Mouse (Mus musculus) skeletal muscle tissue, adult 2 months (tissue): ENCODE results near the gene Dtl.
A peak's percentile ranks its signal among the peaks of the same experiment; 100 is the strongest.

ENCODE experiments used
- DNase-seq: peaks from one replicate; pipeline ENCODE4 v3.0.0-alpha.2; 2012; ENCODE audit warnings: low read depth, low spot score

The Dtl gene

DNA sequence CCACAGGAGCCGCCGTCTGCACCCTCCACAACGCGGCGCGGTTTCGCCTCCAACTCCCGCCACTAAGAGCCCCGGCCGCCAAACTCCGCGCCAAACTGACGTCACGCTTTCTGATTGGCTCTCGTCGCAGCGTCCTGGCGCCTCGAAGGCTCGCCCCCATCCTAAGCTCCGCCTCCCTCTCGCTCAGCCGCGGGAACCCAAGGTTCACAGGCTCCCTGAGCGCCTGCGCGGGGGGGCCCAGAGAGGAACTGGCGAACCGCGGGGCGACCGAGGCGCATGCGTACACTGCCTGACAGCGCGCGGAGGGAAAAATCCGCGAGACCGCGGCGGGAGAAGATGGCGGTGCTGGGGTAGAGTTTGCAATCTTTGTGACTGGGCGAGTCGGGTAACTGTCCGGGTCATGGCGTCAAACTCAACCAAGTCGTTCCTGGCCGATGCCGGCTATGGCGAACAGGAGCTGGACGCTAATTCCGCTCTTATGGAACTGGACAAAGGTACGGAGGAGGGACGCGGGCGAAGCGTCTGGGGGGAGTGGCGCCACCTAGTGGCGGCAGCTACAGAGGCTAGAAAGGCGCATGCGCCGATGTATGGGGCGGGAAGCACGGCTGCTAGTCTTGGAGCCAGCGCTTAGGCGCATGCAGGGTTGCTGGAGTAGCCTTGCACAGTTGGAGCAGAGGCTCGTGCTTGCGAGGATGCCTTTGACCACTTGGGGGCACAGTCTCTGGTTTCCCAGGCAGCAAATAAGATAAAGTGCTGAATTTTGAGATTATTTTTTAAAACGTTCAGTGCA, at the start of gene Dtl, which contains the start of gene Ints7:
Dtl (minus strand) TSS at position 87 of the 790 bp plus-strand sequence.
Ints7 (plus strand) TSS at position 179 of the 790 bp plus-strand sequence.
- peak; percentile 99 for DNase-seq

- DNase-seq: no peak
These were observed 49.7 kb upstream of the Dtl start for GRCm38 (mm10) chr1:191625026-191625425.

GRCm38 (mm10) chr1:191624492-191624891, 49.1 kb upstream of the Dtl start:
- no peak for DNase-seq

- DNase-seq: peak; percentile 40
These were observed 47.5 kb upstream of the Dtl start for GRCm38 (mm10) chr1:191622801-191623200.

GRCm38 (mm10) chr1:191621096-191621495, 45.8 kb upstream of the Dtl start:
- no peak for DNase-seq

- no peak for DNase-seq
These were observed 42.9 kb upstream of the Dtl start for GRCm38 (mm10) chr1:191618067-191618766.

- DNase-seq: no peak
These were observed 42.2 kb upstream of the Dtl start for GRCm38 (mm10) chr1:191617589-191617988.

GRCm38 (mm10) chr1:191616245-191616644, 40.9 kb upstream of the Dtl start:
- DNase-seq: no peak

DNA sequence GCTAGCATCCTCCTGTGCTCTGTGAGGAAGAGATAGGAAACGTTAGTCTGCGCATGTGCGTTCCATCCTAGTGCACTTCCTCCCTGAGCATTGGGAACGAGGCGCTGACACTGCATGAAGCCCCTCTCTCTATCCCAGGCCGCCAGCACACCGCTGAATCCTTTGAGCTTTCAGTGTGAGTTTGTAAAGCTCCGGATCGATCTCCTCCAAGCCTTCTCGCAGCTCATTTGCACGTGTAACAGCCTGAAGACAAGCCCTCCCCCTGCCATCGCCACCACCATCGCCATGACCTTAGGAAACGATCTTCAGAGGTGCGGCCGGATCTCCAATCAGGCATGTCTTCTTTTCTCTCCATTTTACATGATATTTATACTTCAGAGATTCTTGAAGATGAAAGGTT, 37.5 kb upstream of the Dtl start:
- no peak for DNase-seq

DNA sequence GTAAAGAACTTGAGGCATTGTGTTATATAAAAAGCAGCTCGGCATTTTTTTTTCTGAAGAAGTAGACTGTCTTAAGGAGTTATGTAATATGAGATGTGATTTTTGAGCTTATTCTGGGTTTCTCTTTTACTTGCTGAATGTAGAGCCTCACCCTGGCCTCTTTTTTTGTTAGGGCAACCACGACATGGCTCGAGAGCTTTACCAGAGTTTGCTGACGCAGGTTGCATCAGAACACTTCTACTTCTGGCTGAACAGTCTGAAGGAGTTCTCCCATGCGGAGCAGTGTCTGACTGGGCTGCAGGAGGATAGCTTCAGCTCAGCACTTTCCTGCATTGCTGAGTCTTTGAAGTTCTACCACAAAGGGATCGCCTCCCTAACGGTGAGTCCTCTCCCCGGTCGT, 36.3 kb upstream of the Dtl start:
- no peak for DNase-seq

GRCm38 (mm10) chr1:191610357-191610756, 35.0 kb upstream of the Dtl start:
- DNase-seq: no peak

DNA sequence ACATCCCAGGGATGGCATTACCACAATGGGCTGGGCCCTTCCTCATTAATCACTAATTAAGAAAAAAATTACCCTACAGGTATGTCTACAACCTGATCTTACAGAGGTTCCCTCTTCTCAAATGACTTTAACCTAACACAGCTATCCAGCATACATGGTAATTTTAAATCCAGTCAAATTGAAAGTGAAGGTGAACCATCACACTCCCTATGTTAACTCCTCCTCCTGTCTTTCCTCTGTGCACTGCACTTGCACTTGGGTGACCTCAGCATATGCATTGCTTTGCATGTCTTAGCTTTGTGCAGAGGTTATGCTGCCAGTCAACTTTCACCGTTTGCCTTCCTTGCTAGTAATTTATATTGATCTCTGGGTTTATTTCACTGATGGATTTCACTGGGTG, 34.2 kb upstream of the Dtl start:
- DNase-seq: no peak

- DNase-seq: no peak
These were observed 33.7 kb upstream of the Dtl start for GRCm38 (mm10) chr1:191609051-191609450.

- DNase-seq: no peak
These were observed 29.3 kb upstream of the Dtl start for GRCm38 (mm10) chr1:191604690-191605089.

- no peak for DNase-seq
These were observed 23.9 kb upstream of the Dtl start for GRCm38 (mm10) chr1:191599210-191599609.

DNA sequence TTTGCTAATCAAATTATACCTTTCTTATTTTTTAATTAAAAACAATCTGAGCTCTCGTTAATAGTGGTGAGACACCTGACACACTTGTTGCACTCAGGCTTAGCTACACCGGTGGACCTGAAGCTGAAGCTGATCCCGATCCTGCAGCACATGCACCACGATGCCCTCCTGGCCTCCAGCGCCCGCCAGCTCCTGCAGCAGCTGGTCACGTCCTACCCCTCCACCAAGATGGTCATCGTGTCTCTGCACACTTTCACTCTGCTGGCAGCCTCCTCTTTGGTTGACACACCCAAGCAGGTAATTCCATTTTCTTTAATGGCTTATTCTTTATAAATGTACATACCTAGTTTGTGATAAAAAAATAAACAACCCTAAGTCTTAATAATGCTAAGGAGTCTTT, 20.7 kb upstream of the Dtl start:
- no peak for DNase-seq

GRCm38 (mm10) chr1:191592016-191592720, 16.8 kb upstream of the Dtl start:
- DNase-seq: no peak

DNA sequence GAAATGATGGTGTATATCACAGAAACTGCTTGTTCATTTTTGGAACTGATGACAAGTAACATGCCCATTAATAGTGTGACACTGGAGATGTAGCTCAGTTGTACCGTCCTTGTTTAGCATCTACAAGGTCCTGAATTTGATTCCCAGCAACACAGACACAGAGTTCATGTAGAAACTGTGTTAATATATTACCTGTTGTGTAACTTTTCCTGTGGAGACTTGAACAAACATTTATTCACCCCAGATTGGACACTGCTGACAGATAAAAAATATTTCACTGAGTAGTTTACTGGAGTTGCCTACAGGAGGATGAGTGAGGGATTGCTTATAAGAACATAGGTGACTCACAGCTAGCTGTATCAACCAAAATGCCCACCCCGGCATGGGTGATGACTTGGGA, 13.4 kb upstream of the Dtl start:
- no peak for DNase-seq

DNA sequence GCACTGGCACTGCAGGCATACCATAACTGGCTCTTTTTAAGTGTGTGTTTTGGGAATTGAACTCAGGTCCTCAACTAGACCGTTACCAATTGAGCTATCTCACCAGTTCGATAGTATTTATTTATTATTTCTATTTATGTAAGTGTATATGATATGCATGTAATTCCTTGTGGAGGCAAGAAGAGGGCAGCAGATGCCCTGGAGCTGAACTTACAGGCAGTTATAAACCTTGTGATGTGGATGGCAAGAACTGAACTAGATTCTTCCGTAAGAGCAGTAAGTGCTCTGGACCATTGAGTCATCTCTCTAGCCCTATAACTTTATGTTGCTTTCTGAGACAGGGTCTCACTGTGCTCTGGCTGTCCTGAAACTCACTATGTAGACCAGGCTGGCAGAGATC, 11.7 kb upstream of the Dtl start:
- DNase-seq: no peak

DNA sequence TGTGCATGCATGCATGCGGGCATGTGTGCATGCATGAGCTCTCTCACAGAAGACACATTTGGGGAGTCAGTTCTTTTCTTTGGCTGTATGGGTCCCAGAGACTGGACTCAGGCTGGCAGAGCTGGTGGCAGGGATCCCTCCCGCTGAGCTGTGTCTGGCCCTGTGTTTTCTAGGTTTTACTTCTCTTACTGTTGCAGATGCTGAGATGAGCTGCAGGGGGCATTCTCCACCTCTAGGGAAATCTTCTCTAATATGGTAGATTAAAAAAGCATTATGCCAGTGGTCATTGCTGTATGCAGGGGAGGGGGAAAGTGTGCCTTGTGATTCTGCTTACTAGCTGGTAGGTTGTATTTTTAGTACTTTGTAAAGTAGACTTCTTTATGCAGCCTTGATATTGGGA, 10.4 kb upstream of the Dtl start:
- no peak for DNase-seq

DNA sequence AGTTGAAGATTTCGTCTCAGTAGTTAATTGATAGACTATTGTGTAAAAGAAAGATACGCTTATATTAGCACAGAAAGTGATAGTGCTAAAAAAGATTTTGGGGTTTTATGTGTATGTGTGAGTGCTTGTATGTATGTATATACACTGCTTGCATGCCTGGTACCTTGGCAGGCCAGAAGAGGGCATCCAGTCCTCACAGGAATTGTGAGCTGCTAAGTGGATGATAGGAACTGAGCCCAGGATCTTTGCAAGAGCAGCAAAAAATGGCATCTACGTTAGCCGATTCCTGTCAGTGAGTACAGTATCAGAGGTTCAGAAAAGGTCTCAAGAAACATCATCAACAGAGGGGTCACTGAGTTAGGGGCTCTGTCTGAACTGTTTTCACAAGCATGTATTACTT, 9.1 kb upstream of the Dtl start:
- no peak for DNase-seq

DNA sequence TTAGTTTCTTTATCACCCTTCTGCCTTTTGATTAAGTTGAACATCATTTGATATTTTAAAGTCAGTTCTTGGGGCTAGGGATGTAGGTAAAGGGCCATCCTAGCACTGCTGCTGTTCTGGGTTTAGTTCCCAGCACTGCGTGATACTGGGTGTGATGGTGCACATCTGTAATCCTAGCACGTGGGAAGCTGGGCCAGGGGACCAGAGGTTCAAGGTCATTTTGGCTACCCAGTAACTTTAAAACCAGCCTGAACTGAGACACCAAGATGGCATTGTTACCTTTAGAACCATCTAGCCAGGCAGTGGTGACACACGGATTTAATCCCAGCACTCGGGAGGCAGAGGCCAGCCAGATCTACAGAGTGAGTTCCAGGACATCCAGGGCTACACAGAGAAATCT, 8.5 kb upstream of the Dtl start:
- DNase-seq: no peak
